Comparison of ENCODE assay signal across 26 mouse cellular contexts in genomic region chr6:36988800-36989199, GRCm38 (mm10).
A peak's percentile ranks its signal among the peaks of the same experiment; 100 is the strongest.
DNase-seq lines count a peak whose midpoint lies in the region; ATAC-seq and TF ChIP-seq lines count a peak whose summit lies in the region.
"Had no signal": no experiment of that assay in that cellular context is flagged by ENCODE, and none has a peak within 500 bp of the region (broad histone marks: within the 10 kb centered on the region; RNA-seq: fewer than 3 reads in every experiment).

No protein-coding gene starts in this region.

- intact Hi-C loops in heart, adult 2 months (cut with DNase I) = loop anchor here (10.0 kb wide), 1 partner anchor 174 kb away; the partner anchor contains the start of gene Ptn

- no peak overlapping the region for H3K4me2 ChIP-seq in forebrain, embryonic 11.5 days (ENCODE audit: low read depth, low read length, severe bottlenecking)
- H3K4me2 ChIP-seq: forebrain, embryonic 13.5 days; heart, embryonic 12.5 days; heart, embryonic 15.5 days; hindbrain, embryonic 13.5 days; intestine, embryonic 15.5 days had no signal

- no peak for TF ChIP-seq POLR2A in heart, adult 2 months (IDR thresholded peaks at IDR 0.05; ENCODE audit: insufficient read depth, low read depth, low read length)

- peak; percentile 56 for DNase-seq in heart, adult 11 months
- DNase-seq in heart, adult 2 months = no peak
- DNase-seq in NIH3T3 (ENCODE audit: low read depth) = peak; percentile 38
- DNase-seq in brain, adult 2 months (ENCODE audit: low read depth, low spot score) = peak; percentile 65
- DNase-seq in telencephalon, adult 2 months (ENCODE audit: low read depth, low spot score) = peak; percentile 39
- no peak for DNase-seq in forebrain, embryonic 11.5 days (ENCODE audit: low spot score)
- DNase-seq: adrenal gland, adult 8-10 months; adrenal gland, postnatal 25 days; cerebellum, adult 9-11 months; cerebellum, postnatal 25 days; embryo, embryonic 11 days; gastrocnemius, postnatal 25 days; heart, postnatal 10 days; heart, postnatal 36 days; kidney, adult 11 months had no signal

- H3K27me3 ChIP-seq in heart, adult 2 months (ENCODE audit: control insufficient read depth, insufficient read depth, low read length) = no peaks in the 10 kb centered on the region
- H3K27me3 ChIP-seq in forebrain, embryonic 11.5 days (ENCODE audit: control insufficient read depth, insufficient read depth, low read length) = no peaks in the 10 kb centered on the region
- H3K27me3 ChIP-seq: forebrain, embryonic 13.5 days; heart, embryonic 12.5 days; heart, embryonic 15.5 days; hindbrain, embryonic 13.5 days; intestine, embryonic 15.5 days had no signal

- H3K27ac ChIP-seq in heart, adult 2 months = no peak overlapping the region
- H3K27ac ChIP-seq in forebrain, embryonic 11.5 days (ENCODE audit: low read depth, low read length) = no peak overlapping the region
- H3K27ac ChIP-seq: forebrain, embryonic 13.5 days; heart, embryonic 15.5 days; hindbrain, embryonic 10.5 days; hindbrain, embryonic 13.5 days; intestine, embryonic 15.5 days had no signal

- no peaks in the 10 kb centered on the region for H3K36me3 ChIP-seq in heart, adult 2 months (ENCODE audit: control insufficient read depth, insufficient read depth, low read length)
- no peaks in the 10 kb centered on the region for H3K36me3 ChIP-seq in forebrain, embryonic 11.5 days (ENCODE audit: control insufficient read depth, insufficient read depth, low read length)
- H3K36me3 ChIP-seq: heart, embryonic 12.5 days; heart, embryonic 15.5 days; hindbrain, embryonic 10.5 days; hindbrain, embryonic 13.5 days; intestine, embryonic 15.5 days had no signal

- no peak overlapping the region for H3K4me3 ChIP-seq in heart, adult 2 months
- H3K4me3 ChIP-seq in forebrain, embryonic 11.5 days (ENCODE audit: low read depth, low read length) = no peak overlapping the region
- H3K4me3 ChIP-seq: erythroblast, embryonic 14.5 days; forebrain, embryonic 13.5 days; heart, embryonic 12.5 days; heart, embryonic 15.5 days; hindbrain, embryonic 10.5 days; hindbrain, embryonic 13.5 days; intestine, embryonic 15.5 days had no signal

- ATAC-seq in forebrain, embryonic 11.5 days (replicated peaks; ENCODE audit: low FRiP score) = no peak
- ATAC-seq: activated CD4-positive, CD25-positive, alpha-beta regulatory T cell, adult 4 months; CD4-positive, CD25-positive, alpha-beta regulatory T cell, adult 4 months; forebrain, embryonic 13.5 days; forebrain, embryonic 16.5 days; hindbrain, embryonic 16.5 days; intestine, embryonic 15.5 days had no signal

- no peak for TF ChIP-seq EP300 in heart, adult 2 months (IDR thresholded peaks at IDR 0.05; ENCODE audit: insufficient read depth, low read depth, low read length)

- TF ChIP-seq CTCF in heart, adult 2 months (IDR thresholded peaks at IDR 0.05) = no peak

- H3K9me3 ChIP-seq in forebrain, embryonic 11.5 days (ENCODE audit: control insufficient read depth, low read length) = no peaks in the 10 kb centered on the region
- H3K9me3 ChIP-seq: forebrain, embryonic 13.5 days; heart, embryonic 12.5 days; heart, embryonic 15.5 days; hindbrain, embryonic 10.5 days; hindbrain, embryonic 13.5 days; intestine, embryonic 15.5 days had no signal

- H3K4me1 ChIP-seq in heart, adult 2 months (ENCODE audit: control insufficient read depth, insufficient read depth, low read length) = no peaks in the 10 kb centered on the region
- H3K4me1 ChIP-seq in forebrain, embryonic 11.5 days (replicated peaks; ENCODE audit: control insufficient read depth, insufficient read depth, low read length) = no peaks in the 10 kb centered on the region
- H3K4me1 ChIP-seq: forebrain, embryonic 13.5 days; heart, embryonic 12.5 days; heart, embryonic 15.5 days; hindbrain, embryonic 10.5 days; hindbrain, embryonic 13.5 days; intestine, embryonic 15.5 days had no signal

- no peaks in the 10 kb centered on the region for H3K79me2 ChIP-seq in heart, adult 2 months (replicated peaks; ENCODE audit: control insufficient read depth, insufficient read depth, low read length)

- 94% methylated on average over 3 of the region's 3 CpGs for WGBS in heart, adult 2 months
- 94% methylated on average over 3 of the region's 3 CpGs for WGBS in forebrain, embryonic 11.5 days

- no peak overlapping the region for H3K9ac ChIP-seq in heart, adult 2 months (ENCODE audit: low read depth, low read length)
- no peak overlapping the region for H3K9ac ChIP-seq in forebrain, embryonic 11.5 days (ENCODE audit: low read length)
- H3K9ac ChIP-seq: forebrain, embryonic 13.5 days; heart, embryonic 12.5 days; heart, embryonic 15.5 days; hindbrain, embryonic 13.5 days; intestine, embryonic 15.5 days had no signal

Comparison
In these comparisons a context has a peak if more than half of its experiments do, and no peak if none do; other contexts are left out.
1. DNase-seq: peak in heart, adult 11 months (single experiment), NIH3T3 (single experiment), brain, adult 2 months (single experiment) and telencephalon, adult 2 months (single experiment); none in heart, adult 2 months (0 of 2) and forebrain, embryonic 11.5 days (single experiment).